Comparison of ENCODE assay signal across 35 mouse cellular contexts in the genomic region with DNA sequence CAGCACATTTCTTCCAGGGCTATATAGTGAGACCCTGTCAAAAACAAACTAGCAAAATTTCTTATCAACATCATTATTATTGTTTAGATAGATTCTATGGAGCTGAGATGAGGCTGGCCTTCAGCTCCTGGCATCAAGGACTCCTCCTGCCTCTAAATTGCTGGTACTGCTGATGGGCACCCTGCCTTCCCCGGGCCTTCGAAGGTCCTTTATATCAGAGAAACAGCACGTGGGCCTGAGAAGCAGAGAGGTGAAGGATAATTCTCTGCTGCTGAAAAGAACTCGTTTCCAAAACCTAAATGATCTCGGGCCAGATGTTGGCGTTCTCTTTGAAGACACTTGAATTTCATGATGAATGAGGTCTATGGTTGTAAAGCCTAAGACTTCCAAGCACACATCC.
"Had no signal": no experiment of that assay in that cellular context is flagged by ENCODE, and none has a peak within 500 bp of the region (broad histone marks: within the 10 kb centered on the region; RNA-seq: fewer than 3 reads in every experiment).

No protein-coding gene starts in this region.

- DNase-seq: heart, adult 2 months; heart, postnatal 10 days; heart, postnatal 14 days; heart, postnatal 36 days; heart, postnatal 4 days; kidney, adult 11 months; kidney, adult 18-20 months; kidney, adult 2 months; kidney, adult 8-10 months; kidney, adult 9 months; kidney, postnatal 10 days; kidney, postnatal 14 days; kidney, postnatal 25 days; kidney, postnatal 36 days; kidney, postnatal 4 days; layer of hippocampus, adult 9-11 months; layer of hippocampus, postnatal 36 days had no signal

- H3K4me2 ChIP-seq: heart, embryonic 11.5 days; heart, embryonic 12.5 days; heart, embryonic 13.5 days; heart, embryonic 15.5 days; hindbrain, embryonic 12.5 days; hindbrain, embryonic 13.5 days; hindbrain, embryonic 14.5 days; hindbrain, embryonic 15.5 days; intestine, embryonic 15.5 days; kidney, embryonic 15.5 days had no signal

- H3K27me3 ChIP-seq: heart, embryonic 12.5 days; heart, embryonic 13.5 days; heart, embryonic 15.5 days; hindbrain, embryonic 12.5 days; hindbrain, embryonic 13.5 days; hindbrain, embryonic 15.5 days; intestine, embryonic 15.5 days; kidney, embryonic 15.5 days had no signal

- H3K9ac ChIP-seq: heart, embryonic 12.5 days; heart, embryonic 13.5 days; heart, embryonic 15.5 days; hindbrain, embryonic 12.5 days; hindbrain, embryonic 13.5 days; hindbrain, embryonic 14.5 days; hindbrain, embryonic 15.5 days; intestine, embryonic 15.5 days; kidney, embryonic 15.5 days had no signal

- H3K9me3 ChIP-seq: heart, embryonic 10.5 days; heart, embryonic 12.5 days; heart, embryonic 13.5 days; heart, embryonic 15.5 days; hindbrain, embryonic 10.5 days; hindbrain, embryonic 12.5 days; hindbrain, embryonic 13.5 days; hindbrain, embryonic 15.5 days; intestine, embryonic 15.5 days; kidney, embryonic 15.5 days had no signal

- ATAC-seq: hindbrain, embryonic 16.5 days; hindbrain, postnatal 0 days; inflammation-experienced regulatory T-cells, adult 6 months; intestine, embryonic 15.5 days; intestine, embryonic 16.5 days had no signal

- H3K4me1 ChIP-seq: heart, embryonic 10.5 days; heart, embryonic 12.5 days; heart, embryonic 13.5 days; heart, embryonic 15.5 days; hindbrain, embryonic 12.5 days; hindbrain, embryonic 13.5 days; hindbrain, embryonic 15.5 days; intestine, embryonic 15.5 days; kidney, embryonic 15.5 days had no signal

- H3K36me3 ChIP-seq: heart, embryonic 10.5 days; heart, embryonic 12.5 days; heart, embryonic 13.5 days; heart, embryonic 15.5 days; hindbrain, embryonic 10.5 days; hindbrain, embryonic 12.5 days; hindbrain, embryonic 13.5 days; hindbrain, embryonic 15.5 days; intestine, embryonic 15.5 days; kidney, embryonic 15.5 days had no signal

- H3K4me3 ChIP-seq: heart, adult 2 months; heart, embryonic 10.5 days; heart, embryonic 12.5 days; heart, embryonic 13.5 days; heart, embryonic 15.5 days; hindbrain, embryonic 10.5 days; hindbrain, embryonic 12.5 days; hindbrain, embryonic 13.5 days; hindbrain, embryonic 15.5 days; intestine, embryonic 15.5 days; kidney, embryonic 15.5 days; layer of hippocampus, adult 2 months had no signal

- H3K27ac ChIP-seq: heart, adult 2 months; heart, embryonic 10.5 days; heart, embryonic 13.5 days; heart, embryonic 15.5 days; hindbrain, embryonic 10.5 days; hindbrain, embryonic 12.5 days; hindbrain, embryonic 13.5 days; hindbrain, embryonic 14.5 days; hindbrain, embryonic 15.5 days; hindbrain, postnatal 0 days; intestine, embryonic 15.5 days; kidney, embryonic 15.5 days; kidney, postnatal 0 days; layer of hippocampus, adult 2 months had no signal
